Mouse (Mus musculus) kidney, postnatal 10 days (tissue): ENCODE measurements around the gene Glrx.
"Not testable (repeated sequence)": the region's sequence is repeated elsewhere in the genome, so short reads cannot be mapped to it uniquely, and the experiment has no call there.

ENCODE experiments used
- DNase-seq: peaks from one replicate; pipeline ENCODE4 v3.0.0; 2021; ENCODE audit warnings: mixed read lengths

Gene Glrx

DNA sequence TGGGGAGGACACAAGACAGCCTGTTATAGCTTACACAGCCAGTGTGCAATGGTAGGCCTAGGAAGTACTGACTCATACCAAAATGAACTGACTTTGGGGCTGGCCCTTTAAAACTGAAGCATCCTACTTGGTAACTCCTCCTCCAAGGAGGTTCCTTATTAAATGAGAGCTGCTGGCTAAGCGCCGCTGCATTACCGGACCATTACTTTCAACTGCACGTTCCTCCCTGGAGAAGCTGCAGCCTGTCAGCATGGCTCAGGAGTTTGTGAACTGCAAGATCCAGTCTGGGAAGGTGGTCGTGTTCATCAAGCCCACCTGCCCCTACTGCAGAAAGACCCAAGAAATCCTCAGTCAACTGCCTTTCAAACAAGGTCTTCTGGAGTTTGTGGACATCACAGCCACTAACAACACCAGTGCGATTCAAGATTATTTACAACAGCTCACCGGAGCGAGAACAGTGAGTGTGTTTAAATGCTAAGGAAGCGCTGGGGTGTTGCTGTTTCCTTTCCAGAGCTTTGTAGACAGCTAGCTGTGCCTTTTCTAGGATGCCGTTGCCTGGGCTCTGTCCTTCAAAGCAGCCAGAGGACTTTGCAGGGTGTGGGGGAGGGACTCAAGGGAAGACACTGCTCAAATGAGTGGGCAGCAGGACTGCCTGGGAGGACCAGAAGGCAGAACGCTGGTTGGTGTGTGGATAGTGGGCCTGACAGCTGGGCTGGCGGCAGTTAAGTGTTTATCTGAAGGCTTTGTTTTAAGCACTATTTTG lies at the start of gene Glrx:
Gene Glrx (plus strand): TSS at position 150 of the 763 bp plus-strand sequence.
- peak; percentile 81 for DNase-seq

DNA sequence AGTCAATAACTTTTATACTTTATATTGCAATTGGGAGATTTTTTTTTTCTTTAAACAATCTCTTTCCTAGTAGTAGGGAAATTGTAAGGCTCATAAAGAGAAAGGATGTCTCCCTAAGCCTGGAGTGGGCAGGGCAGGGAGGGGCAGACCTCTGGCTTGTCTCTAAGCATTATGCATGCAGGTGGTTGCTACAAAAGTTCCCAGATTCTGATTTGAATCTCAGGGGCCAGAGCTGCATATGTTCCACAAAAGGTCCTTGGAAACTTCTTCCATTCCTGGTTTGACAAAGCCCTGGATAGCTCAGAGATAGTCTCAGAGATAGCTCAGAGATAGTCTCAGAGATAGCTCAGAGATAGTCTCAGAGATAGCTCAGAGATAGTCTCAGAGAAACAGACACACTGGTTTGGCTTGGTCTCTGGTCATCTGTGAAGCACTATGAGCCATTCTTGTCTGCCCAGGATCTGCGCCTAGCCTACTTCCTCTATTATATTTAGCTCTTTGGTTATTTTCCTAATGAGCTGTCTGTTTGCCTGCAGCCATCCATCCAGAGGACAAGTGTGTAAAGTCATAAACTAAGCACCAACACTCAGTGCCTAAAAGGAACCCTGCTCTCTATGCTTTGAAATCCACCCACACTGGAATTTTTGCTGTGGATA lies 49.0 kb upstream of the Glrx start:
- no peak for DNase-seq

DNA sequence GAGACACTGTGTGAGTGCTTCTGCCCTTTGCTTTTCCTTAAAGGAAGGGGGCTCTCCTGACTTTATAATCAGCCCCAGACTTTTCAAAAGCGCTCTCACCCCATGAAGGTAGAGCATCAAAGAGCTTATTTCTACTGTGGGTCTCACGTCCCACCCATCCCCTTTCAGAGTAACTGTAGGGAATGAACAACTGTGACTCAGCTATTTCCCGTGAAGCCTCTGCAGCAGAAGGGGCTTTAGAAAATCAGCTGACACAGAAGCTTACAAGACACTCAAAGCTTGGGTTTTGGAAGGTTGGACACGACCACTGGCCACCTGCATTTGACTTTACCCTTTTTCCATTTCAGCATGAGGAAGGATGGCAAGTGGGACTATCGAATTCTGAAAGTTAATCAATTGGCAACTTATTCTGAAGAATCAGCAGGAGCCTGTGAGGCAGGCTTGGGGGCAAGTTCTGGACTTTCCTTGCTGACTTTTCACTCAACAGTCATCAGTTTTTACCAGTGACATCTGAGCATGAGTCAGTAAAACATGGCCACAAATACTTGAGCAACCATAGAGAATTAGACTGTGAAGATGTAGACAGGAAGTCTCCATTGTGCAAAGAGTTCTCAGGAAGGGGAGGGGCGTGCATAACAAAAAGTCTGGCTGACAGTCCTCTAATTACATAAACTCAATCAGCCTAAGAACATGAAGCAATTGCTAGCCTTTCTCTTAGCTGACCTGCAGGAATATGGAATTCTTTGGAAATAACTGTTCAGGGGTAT lies 45.6 kb upstream of the Glrx start:
- DNase-seq = no peak

DNA sequence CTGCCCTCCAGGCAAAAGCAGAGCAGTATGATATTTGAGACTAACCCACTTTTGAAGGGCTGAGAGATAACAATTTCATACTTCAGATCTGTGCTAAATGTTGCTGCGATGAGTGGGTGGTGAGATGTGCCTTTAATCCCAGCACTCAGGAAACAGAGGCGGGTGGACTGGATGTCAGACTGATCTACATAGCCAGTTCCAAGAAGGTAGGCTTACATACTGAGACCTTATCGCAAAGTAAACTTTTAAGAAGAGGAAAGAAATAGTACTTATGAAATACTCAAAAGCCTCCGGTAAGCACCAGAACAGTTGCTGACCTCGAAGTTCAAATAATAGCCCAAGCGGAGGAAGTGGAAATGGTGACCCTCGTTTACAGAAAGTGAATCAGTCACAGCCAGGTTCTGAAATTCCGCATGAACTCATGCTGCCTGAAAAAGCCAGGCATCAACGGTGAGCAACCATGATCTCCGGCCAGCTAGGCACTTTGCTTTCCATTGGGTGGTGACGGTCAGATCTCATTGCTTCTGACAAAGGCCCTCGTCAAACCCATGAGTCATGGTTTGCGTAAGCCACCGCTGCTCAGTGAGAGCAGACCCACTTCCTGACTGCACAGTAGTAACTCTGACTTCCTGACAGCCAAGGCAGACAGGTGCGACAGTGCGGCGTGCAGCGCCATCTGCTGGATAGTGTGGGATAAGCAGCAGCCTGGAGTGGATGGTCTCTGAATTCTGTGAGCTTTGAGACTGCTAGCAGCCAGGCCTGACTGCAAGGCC lies 42.1 kb upstream of the Glrx start:
- peak; percentile 93 for DNase-seq

DNA sequence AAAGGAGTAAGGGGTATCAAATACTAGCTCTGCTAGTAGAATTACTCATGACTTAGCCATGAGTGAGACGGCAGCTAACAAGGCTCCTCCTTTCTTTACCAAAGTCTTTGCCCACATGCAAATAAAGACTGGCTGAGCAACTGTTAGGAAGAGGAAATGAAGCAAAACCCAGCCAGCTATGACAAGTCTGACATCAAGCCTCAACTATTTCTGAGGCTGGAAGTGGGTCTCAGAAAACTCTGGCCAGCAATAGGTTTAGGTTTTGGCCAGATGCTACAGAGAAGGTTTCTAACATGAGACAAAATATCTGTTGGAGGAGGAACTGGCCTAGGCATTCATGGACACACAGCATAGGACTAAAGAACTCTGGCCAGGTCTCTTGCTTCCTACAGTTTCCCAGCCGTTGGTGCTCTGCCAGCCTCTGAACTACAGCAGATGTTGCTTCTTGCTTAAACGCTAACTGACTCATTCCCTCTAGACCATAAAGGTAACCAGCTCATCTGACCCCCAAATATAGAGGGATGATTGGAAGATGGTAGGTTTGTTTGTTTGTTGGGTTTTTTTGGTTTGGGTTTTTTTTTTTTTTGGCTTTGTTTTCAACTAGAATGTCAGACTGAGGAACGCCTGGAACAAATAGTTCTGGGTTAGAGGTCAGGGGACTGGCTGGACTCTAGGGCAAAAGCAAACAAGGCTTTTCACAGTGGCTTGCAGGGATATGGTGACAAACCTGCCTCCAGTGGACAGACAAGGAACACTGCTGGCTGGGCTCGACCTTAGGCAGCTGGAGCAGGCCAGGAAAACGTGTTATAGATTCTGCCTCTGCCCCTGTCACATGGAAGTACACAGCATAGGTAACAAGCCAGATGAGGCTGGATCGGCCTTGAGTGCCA lies 41.0 kb upstream of the Glrx start:
- DNase-seq = peak; percentile 30

DNA sequence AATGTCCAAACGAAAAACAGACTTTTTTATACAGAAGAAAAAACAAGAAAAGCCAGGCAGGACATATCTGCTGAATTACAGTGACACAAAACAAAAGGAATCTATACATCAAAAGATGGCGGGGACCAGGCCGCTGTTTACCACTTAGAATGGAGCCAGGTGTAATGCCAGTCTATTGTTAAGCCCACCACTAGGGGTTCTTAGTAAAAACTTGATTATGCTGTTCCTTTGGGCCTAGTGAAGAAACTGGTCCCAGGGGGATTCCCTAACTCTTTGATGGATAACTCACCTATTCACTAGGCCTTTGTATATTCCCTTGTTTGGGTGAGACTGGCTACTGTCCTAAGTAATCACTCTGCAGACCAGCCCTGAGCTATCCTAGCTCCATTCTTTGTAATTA lies 40.2 kb upstream of the Glrx start:
- DNase-seq = no peak

DNA sequence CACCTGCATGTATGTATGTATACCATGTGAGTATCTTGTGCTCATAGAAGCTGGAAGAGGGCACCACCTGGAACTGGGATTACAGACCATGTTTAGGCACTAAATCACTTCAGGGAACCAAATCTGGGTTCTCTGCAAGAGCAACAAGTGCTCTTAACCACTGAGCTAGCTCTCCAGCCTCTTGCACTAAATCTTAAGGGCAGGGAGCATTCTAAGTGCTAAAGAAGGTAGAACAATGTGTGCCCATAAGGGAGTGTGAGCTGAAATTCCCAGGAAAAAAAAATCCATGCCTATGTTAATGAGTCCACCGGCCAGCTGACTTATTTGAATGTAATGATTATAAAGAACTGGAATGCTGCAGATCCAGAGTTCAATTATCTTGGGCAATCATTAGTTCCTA lies 31.7 kb upstream of the Glrx start:
- DNase-seq = no peak

DNA sequence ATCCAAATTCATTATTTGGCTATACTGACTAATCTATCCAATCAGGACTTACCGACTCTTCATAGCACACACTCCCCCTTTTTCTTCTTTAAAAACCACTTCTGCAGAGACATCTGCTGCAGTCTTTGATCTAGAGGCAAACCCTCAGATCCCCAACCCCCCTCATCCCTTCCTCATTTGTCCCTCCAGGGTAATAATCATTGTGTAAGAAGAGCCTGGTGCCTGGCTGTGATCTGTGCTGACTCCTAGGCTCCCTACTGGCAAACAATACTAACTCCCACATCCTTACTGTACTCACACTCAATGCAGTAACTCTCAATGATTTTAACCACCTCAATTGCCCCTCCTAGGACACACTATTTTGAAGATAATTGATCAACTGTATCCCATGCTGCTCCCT lies 29.7 kb upstream of the Glrx start:
- no peak for DNase-seq

DNA sequence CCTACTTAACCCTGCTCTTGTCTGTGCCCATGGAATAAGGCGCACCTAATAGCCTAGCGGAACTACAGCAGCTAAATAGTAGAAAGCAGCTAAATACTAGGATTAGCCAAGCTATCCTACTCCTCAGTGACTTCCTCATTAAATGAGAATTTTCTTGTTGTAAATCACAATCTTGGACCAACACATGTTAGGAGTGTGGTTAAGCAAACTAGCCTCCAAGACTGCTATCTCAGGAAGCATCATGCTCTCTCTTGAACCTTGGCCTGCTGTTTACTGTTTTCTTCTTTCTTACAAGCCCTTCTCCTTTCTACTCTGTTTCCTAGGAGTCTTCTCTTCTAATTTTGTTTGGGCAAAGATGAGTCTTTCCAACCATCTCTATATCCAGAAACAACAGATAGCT lies 22.5 kb upstream of the Glrx start:
- DNase-seq = no peak

DNA sequence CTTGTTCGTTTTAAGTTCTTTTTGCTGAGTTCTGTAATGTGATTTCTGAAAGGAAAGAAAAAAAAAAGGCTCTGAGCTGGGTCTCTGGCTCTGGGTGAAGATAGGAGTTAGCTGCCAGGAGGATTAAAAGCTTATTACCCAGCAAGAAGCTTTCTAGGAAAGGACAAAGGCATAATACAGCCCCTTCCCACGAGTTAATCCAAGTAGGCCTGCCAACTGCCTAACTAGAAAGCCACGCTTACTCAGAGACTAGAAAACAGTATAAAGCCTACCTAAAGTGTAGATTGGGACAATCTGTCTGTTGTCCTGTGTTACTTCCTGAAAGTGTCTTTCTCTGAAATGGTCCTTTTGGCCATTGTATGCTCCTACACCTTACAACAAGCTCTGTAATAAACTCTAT lies 21.2 kb upstream of the Glrx start:
- DNase-seq = no peak

DNA sequence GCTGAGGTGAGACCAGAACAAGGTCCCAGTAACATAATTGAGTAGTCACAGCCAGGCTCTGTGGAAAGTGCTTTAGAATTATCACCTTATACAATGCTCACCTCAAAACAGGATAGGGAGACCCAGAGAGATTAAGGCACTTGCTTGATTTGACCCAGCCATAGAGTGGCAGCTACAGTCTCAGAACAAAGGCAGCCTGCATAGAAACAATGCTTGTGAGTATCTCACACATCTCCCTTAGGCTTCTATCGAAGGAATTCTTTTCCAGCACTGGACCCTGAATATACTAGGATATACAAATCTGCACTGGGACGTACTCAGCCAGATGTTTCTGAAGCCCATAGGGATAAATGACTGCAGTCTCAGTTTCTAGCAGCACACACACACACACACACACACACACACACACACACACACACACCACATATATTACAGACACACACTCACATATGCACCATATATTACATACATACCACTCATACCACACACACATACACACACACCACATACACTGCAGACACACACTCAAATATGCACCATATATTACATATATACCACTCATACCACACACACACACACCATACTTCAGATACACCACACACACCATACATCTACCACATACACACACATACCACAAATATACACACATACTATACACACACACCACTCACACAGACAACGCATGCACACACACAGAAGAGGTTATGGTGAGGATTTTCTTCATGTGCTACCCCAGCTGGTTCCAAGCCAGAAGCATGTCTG lies 20.5 kb upstream of the Glrx start:
- DNase-seq = no peak

DNA sequence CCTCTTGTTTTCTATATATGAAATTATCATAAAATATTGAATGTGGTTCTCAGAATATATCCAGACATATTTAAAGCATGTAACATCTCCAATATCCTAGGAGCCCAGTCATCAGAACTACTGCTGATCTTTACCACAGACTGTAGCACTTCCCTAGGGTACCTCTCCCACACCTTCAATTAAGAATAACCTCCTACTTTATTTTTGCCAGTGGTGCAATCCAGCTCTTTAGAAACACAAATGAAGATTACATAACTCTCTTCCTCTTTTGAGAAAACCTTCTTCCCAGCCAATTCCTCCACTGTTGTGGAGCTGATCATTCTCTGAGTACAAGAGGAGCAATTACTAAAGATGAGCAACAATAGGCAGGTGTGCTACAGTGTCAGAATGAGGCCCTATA lies 19.8 kb upstream of the Glrx start:
- DNase-seq = no peak

DNA sequence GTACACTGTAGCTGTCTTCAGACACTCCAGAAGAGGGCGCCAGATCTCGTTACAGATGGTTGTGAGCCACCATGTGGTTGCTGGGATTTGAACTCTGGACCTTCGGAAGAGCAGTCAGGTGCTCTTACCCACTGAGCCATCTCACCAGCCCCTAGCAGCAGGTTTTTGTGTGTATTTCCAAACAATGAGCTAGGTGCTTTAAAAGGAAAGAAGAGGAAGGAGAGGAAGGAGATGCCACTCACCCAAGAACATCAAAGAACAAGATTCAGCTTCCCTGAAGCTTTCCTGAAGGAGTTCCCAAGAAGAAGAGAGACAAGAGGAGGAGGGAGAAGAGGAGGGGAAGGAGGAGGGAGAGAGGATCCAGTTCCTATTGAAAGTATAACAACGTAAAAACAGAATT lies 17.3 kb upstream of the Glrx start:
- not testable (repeated sequence) for DNase-seq

DNA sequence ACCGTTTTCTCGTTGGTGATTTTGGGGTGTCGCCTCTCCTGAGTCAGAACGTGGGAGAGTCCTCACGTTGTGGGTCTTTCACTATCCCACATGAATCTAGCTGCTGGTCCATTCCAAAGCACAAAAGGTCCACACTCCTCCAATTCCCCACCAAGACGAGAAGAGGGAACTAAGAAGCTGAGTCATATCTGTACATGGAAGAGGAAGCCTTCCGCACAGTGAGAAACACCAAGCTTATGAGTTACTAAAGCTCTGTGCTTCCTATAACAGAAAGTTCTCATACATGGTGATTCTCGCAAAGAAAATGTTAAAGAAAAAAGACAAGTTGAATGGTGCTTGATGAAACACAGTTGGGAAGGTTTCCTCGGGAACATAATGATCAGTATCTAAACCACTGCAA lies 16.5 kb upstream of the Glrx start:
- no peak for DNase-seq

DNA sequence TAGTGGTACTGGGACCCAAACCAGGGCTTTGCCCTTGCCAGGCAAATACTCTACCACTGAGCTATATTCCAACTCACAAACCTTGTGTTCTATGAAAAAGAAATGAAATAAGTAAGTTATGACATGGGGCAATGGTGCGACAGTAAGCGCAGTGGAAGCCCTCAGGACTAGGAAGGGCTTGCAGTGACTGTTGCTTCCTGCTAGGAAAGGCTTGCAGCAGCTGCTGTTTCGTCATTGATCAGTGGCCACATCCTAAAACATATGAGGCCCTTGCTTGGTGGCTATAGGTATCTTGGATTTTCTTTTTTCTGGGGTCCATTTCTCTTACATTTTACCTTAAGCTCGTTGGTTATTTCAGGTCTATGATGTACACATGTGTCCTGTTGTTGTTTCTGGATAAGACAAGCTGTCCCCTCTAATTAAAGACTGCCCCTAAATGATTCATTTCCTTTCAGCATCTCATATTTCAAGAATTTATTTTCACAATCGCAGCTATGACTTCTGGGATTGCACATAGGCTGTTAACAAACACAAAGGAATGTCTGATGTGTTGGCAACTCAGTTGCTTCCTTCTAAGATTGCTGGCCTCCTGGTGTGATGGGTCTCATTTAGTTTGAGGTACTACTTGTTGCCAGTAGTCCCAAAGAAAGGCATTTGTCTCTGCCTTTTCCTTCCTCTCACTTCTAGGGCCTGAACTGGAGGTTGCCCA lies 14.9 kb upstream of the Glrx start:
- no peak for DNase-seq

DNA sequence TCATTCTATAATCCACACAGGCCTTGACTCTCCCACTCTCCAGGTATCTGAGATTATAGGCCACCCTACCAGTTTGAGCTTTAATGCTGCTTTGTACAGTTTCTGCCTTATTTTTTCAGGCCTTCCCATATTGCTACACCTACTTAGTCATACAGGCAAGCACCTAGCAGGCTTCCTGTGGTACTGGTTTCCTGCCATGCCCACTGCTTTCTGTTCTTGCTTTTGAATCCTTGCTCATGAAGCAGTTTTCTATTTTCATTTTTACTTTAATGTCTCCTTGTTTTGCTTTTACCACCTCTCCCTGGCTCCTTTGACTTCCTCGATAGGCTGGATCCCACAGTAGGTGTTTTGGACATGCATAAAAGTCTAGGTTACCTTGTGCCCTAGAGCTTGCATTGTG lies 14.3 kb upstream of the Glrx start:
- no peak for DNase-seq

DNA sequence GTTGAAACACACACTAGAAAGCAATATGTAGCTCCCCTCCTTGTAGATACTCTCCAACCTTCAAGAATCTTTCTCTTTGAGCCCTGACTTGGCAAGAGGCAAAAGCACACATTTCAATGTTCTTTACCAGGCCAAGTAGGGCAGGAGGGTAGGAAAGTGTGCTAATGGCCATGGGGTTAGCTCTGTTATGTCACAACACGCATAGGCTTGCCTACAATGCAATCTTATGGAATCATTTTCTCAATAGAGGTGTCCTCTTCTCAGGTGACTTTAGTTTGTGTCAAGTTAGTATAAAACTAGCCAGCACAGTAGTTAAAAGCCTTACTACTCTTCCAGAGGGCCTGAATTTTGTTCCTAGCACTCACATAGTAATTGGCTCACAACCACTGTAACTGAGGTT lies 9.0 kb upstream of the Glrx start:
- no peak for DNase-seq

DNA sequence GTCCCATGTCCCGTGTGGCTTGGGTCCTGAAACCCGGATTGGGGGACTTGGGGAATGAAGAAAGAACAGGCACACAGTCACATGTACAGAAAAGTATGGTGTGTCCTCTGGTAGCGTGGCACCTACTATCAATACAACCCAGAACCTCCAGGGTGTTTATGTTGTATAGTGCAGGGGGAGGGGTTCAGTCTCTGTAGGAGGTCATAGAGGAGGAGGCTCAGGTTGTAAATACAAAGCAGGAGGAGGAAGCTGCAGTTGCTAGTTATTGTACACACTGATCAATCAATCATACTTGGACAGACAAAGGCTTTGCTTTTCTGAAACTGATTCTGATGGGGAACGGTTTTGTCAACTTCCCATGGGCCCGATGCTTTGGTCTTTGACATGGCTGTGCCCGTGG lies 8.0 kb upstream of the Glrx start:
- DNase-seq = no peak

DNA sequence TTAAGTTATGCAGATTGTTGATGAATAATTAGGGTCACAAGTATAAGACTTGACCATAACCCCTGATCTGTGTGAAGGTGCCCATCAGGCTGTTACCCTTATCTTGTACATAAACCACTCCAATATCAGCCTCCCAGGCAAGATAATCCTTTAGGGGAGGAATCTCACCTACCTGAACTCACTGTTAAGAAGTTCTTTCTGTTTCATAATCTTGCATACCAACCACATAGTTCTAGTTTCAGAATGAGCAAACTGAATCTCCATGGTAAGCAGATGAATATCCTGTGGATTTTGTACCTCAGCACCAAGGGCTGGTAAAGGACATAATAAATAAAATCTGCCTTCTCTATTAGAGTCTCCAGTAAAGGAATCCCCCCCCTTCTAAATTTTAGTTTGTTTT lies 7.0 kb upstream of the Glrx start:
- DNase-seq = no peak

DNA sequence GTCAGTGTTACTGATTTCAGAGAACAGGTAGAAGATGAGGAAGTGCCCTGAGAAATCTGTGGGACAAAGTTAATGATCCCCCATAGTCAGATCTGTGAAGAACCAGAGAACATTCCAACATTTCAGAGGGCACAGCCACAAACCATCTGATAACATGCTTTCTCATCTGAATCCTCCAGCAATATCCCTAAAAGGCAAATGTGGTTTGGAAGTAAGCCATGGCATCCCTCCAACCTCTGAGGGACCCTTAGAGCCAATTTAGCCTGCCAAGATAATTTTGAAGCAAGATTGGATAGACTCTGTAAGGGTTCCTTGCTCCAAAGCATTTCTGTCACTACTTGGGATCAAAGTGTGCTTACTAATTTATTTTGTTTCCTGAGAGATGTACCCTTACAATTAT lies 6.2 kb upstream of the Glrx start:
- peak; percentile 83 for DNase-seq

DNA sequence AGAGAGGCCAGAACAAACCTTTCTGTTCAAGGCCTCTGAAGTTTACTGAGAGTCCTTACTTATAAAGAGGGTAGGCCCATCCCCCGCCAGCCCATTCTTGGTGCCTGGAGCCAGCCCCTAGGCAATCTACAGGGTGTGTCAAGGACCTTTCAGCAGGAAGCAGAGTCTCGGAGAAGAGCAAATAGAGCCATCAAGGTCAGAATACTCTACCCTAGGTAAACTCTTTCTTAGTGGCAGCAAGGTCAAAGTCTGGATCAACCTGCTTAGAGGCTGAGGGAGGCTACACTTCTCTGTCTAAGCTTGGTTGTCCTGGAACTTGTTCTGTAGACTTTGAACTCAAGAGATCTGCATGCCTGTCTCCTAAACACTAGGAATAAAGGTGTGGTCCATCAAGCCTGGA lies 4.2 kb upstream of the Glrx start:
- no peak for DNase-seq
